Mouse (Mus musculus) stomach, postnatal 0 days (tissue): ENCODE data around the gene Tprgl. TPM values are rescaled to one million over a fixed set of nuclear protein-coding genes. Genes with fewer than 3 reads are reported as not detected.
A peak's percentile ranks its signal among the peaks of the same experiment; 100 is the strongest.

Experiments used
- ATAC-seq: fragments of 200-750 bp; cut with Nextera tagmentation; 2 replicates; pipeline ENCODE4 v1.8.0; 2017; ENCODE audit not compliant: low FRiP score, low TSS enrichment
- DNase-seq: peaks from one replicate; pipeline ENCODE4 v3.0.0-alpha.2; 2016; ENCODE audit warnings: low spot score
- H3K27ac ChIP-seq: fragments of 300-500 bp; sonication (generic); replicated peaks from 2 replicates; pipeline ENCODE4 v1.5.1; 2014; ENCODE audit warnings: mild to moderate bottlenecking, control low read depth
- H3K27me3 ChIP-seq: fragments of 300-500 bp; sonication (generic); 2 replicates; pipeline ENCODE4 v1.6.1; 2014; ENCODE audit warnings: low read length; ENCODE audit not compliant: control insufficient read depth, insufficient read depth
- H3K36me3 ChIP-seq: fragments of 300-500 bp; sonication (generic); 2 replicates; pipeline ENCODE4 v1.6.1; 2014; ENCODE audit warnings: low read length, mixed read lengths; ENCODE audit not compliant: control insufficient read depth, insufficient read depth
- H3K4me1 ChIP-seq: fragments of 300-500 bp; sonication (generic); replicated peaks from 2 replicates; pipeline ENCODE4 v1.6.1; 2014; ENCODE audit warnings: antibody characterized with exemption; ENCODE audit not compliant: control insufficient read depth, insufficient read depth
- H3K4me2 ChIP-seq: fragments of 300-500 bp; sonication (generic); replicated peaks from 2 replicates; pipeline ENCODE4 v1.6.1; 2014; ENCODE audit warnings: low read depth, mild to moderate bottlenecking, control low read depth, moderate library complexity
- H3K4me3 ChIP-seq: fragments of 300-500 bp; sonication (generic); 2 replicates; pipeline ENCODE4 v1.5.1; 2014; ENCODE audit warnings: low read depth, low read length, control low read depth
- H3K9ac ChIP-seq: fragments of 300-500 bp; sonication (generic); 2 replicates; pipeline ENCODE4 v1.6.1; 2014; ENCODE audit warnings: mild to moderate bottlenecking, low read length, control low read depth, mixed read lengths
- H3K9me3 ChIP-seq: fragments of 300-500 bp; sonication (generic); 2 replicates; pipeline ENCODE4 v1.6.1; 2016; ENCODE audit warnings: low read length; ENCODE audit not compliant: control insufficient read depth
- CTCF ChIP-seq: IDR thresholded peaks from 2 replicates; pipeline ENCODE4 v1.5.1; 2016; ENCODE audit warnings: antibody characterized with exemption, low read depth, mild to moderate bottlenecking, moderate library complexity
- EP300 ChIP-seq: optimal IDR thresholded peaks from 2 replicates; pipeline ENCODE3; 2016; ENCODE audit warnings: antibody characterized with exemption
- WGBS: fragments of 180-500 bp; shearing (Covaris S2); extraction: QIAGEN DNeasy Blood & Tissue Kit; methylation state at CpG from one replicate; pipeline ENCODE4 v1.1.7; 2014; 5-methylcytosine and 5-hydroxymethylcytosine counted together
- polyA plus RNA-seq: library from polyadenylated mRNA; unstranded; fragments of >200 nt; fragmentation: Nextera tagmentation; extraction: Ambion mirVana; gene quantifications from 2 replicates; pipeline ENCODE4 v1.2.1, GENCODE M21; 2015

Gene Tprgl
- polyA plus RNA-seq, 1 experiment from 2014 or later = 165 TPM

DNA sequence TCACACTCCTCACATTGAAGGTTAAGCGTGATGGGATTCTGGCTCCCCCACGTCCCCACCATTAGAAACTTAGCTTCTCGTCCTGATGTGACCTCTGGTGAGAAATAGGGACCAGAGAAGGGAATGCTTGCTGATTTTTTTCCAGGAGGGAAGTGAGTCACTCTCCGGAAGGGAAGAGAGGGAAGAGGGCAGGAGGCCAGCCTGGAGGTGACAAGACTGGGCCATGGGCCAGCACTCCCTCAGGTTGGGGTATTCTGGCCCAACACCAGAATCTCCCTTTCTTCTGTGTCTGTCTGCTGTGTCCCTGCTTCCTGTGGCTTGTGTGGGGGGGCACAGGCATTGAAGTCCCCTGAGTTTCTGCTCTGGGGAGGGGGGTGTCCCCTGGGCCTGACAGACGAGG, 23.1 kb upstream of the Tprgl start:
- H3K36me3 ChIP-seq = no peaks in the 10 kb centered on the region
- no peaks in the 10 kb centered on the region for H3K27me3 ChIP-seq
- TF ChIP-seq EP300 (no peak), CTCF (no peak)
- no peak overlapping the region for H3K9ac ChIP-seq
- ATAC-seq (no peak), DNase-seq (no peak)
- no peak overlapping the region for H3K4me3 ChIP-seq
- no peaks in the 10 kb centered on the region for H3K4me1 ChIP-seq
- H3K27ac ChIP-seq = no peak overlapping the region
- 59% methylated on average over 5 of the region's 5 CpGs for WGBS
- no peaks in the 10 kb centered on the region for H3K9me3 ChIP-seq
- H3K4me2 ChIP-seq = no peak overlapping the region

DNA sequence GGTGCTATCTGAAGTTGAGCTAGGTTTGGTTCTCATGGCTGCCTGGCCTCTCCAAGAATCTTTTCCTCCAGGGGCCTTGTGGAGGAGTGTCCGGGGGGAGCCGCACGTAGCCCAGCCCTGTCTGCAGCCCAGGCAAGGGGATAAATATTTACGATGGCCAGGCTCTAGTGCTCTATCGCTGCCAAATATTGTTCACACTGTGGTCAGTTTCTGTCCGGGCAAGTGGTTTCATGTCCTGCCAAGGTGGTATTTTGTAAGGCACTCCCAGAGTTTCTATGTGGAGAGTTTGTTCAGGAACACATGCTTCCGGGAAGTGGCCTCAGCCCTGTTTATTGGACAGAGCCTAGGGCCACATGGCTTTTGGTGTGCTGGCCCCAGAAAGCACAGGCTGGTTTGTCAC, 20.5 kb upstream of the Tprgl start:
- H3K9me3 ChIP-seq = no peaks in the 10 kb centered on the region
- H3K36me3 ChIP-seq = no peaks in the 10 kb centered on the region
- no peak overlapping the region for H3K4me3 ChIP-seq
- ATAC-seq = no peak
- no peak for TF ChIP-seq CTCF
- no peak for TF ChIP-seq EP300
- no peaks in the 10 kb centered on the region for H3K27me3 ChIP-seq
- WGBS = 42% methylated on average over 7 of the region's 7 CpGs
- no peak overlapping the region for H3K27ac ChIP-seq
- H3K4me2 ChIP-seq = no peak overlapping the region
- no peak overlapping the region for H3K9ac ChIP-seq
- H3K4me1 ChIP-seq = no peaks in the 10 kb centered on the region
- no peak for DNase-seq

DNA sequence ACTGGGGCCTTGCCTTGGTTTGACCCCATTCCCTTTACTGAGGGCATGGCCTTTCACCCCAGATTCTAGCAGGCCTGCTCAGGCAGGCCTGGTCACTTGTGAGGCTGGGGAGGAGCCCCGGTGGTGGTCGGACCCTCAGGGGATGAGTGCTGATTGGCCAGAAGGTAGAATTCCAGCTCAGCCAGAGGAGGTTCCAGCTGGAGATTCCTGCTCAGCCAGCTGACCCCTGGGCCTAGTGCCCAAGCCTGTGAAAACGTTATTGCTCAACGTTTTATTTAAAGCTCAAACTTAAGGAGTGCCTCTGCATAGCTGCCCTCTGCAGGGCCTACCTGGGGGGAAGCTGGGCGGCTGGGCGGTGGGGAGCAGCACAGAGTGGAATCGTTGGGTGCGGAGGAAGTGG, 16.8 kb upstream of the Tprgl start:
- Histone ChIP-seq H3K27me3 (no peaks in the 10 kb centered on the region), H3K4me2 (no peak overlapping the region), H3K9ac (no peak overlapping the region), H3K9me3 (no peaks in the 10 kb centered on the region), H3K4me3 (no peak overlapping the region), H3K27ac (no peak overlapping the region), H3K4me1 (no peaks in the 10 kb centered on the region), H3K36me3 (no peaks in the 10 kb centered on the region)
- no peak for DNase-seq
- ATAC-seq = peak; percentile 68
- WGBS = 52% methylated on average over 8 of the region's 8 CpGs
- TF ChIP-seq CTCF (no peak), EP300 (no peak)

DNA sequence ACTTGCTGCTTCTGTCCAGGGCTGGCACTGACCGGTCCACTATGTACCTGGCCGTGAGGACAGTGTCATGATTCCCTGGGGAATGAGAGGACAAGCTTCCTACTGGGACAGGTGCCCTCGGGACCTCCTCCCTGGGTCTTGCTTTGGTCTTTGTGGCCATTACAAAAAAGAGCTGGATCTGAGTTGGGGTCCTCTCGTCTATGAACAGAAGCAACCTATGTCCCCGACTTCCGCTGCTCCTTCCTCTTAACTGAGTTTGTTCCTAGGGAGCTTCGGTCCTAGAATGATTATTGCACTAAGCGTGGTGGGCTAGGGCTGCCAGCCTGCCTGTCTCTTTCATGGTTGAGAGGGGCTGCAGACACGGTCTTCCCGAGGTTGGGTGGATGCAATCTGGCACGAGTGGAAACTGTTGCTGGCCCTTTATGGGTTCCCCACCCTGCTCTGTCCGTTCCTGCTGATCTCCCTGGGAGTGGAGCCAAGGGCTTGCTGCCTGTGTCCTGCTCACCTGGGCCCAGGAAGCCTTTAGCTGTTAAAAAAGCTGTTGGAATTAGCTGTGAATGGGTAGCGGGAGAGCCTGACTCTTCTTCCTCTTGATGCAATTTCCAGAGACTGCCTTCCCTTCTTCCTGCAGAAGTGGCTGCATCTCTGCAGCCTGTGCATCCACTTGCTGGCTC, 11.6 kb upstream of the Tprgl start:
- 38% methylated on average over 13 of the region's 13 CpGs for WGBS
- H3K4me2 ChIP-seq = peak overlapping the region; percentile 68
- H3K4me3 ChIP-seq = peak overlapping the region; percentile 47; the same call in 1 of the 2 replicates
- TF ChIP-seq EP300 = no peak
- no peak for TF ChIP-seq CTCF
- DNase-seq (no peak), ATAC-seq (no peak)
- no peaks in the 10 kb centered on the region for H3K36me3 ChIP-seq
- H3K27ac ChIP-seq = no peak overlapping the region
- H3K27me3 ChIP-seq = peaks cover 11% of the 10 kb centered on the region; the same call in 1 of the 2 replicates
- H3K9me3 ChIP-seq = no peaks in the 10 kb centered on the region
- no peak overlapping the region for H3K9ac ChIP-seq
- H3K4me1 ChIP-seq = peaks cover 4% of the 10 kb centered on the region; the same call in 1 of the 2 replicates

DNA sequence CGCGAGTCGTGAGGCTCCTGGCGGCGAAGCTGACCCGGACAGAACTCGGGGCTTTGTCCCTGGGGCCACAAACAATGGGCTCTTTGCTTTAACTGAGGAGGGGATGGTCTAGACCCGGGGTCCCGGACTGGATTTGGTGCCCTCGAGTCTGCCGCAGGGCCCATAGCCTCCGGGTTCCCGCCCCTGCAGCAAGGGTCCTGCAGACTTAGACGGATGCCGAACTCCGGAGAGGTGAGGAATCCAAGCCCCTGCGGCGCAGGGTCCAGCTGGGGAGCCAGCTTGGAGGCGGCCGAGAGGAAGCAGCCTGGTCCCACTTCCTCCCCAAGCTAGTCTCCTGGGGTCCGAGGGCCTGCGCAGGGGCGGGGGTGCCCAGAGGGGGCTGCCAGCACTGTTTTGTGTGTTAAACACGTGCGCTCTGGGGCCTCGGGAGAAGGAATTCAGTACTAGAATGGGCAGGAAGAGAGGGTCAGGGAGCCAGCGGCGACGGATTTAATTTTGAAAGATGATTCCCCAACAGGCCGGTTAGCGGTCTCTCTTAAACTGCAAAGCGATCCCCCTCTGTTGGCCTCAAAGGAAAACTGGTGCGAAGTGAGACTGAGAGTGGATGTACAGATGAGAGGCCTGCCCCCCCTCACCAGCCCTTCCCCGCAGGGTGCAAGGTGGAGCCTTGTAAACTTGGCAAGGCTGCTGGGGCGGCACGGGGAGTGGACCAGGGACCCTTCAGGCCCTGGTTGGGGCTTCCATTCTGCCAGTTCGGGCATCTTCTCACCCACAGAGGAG, 10.9 kb upstream of the Tprgl start:
- no peak for TF ChIP-seq EP300
- no peak for TF ChIP-seq CTCF
- H3K9me3 ChIP-seq = no peaks in the 10 kb centered on the region
- H3K27ac ChIP-seq = no peak overlapping the region
- H3K27me3 ChIP-seq = peaks cover 11% of the 10 kb centered on the region; the same call in 1 of the 2 replicates
- H3K4me3 ChIP-seq = peak overlapping the region; percentile 47
- H3K4me2 ChIP-seq = peak overlapping the region; percentile 68
- ATAC-seq (no peak), DNase-seq (no peak)
- H3K36me3 ChIP-seq = no peaks in the 10 kb centered on the region
- peak overlapping the region; percentile 53 for H3K9ac ChIP-seq
- WGBS = 1% methylated on average over 37 of the region's 37 CpGs
- peaks cover 4% of the 10 kb centered on the region; the same call in 1 of the 2 replicates for H3K4me1 ChIP-seq
